Mouse (Mus musculus): ENCODE measurements at regions not wholly inside any gene's neighbourhood (a gene's known extent, or its start where the extent isn't known, plus 50 kb on each side); places are given as distances from the start of the nearest gene placed in this dataset.
A peak's percentile ranks its signal among the peaks of the same experiment; 100 is the strongest.

GRCm38 (mm10) chr2:172613891-172614391 lies 64.5 kb downstream of the Tfap2c start:
- DNase-seq, result no peak

GRCm38 (mm10) chr2:172615148-172615547 lies 65.8 kb downstream of the Tfap2c start:
- DNase-seq, result no peak

GRCm38 (mm10) chr2:172615582-172615981 lies 66.2 kb downstream of the Tfap2c start:
- DNase-seq, result no peak

GRCm38 (mm10) chr2:172619168-172619567 lies 69.8 kb downstream of the Tfap2c start:
- no peak for DNase-seq

GRCm38 (mm10) chr2:172620001-172620400 lies 70.6 kb downstream of the Tfap2c start:
- DNase-seq, result no peak

- DNase-seq, result no peak
These were observed 74.3 kb downstream of the Tfap2c start for GRCm38 (mm10) chr2:172623707-172624106.

- no peak for DNase-seq
These were observed 78.2 kb downstream of the Tfap2c start for GRCm38 (mm10) chr2:172627353-172628306.

- DNase-seq, result no peak
These were observed 80.9 kb downstream of the Tfap2c start for GRCm38 (mm10) chr2:172630333-172630732.

GRCm38 (mm10) chr2:172642616-172643015 lies 93.2 kb downstream of the Tfap2c start:
- no peak for DNase-seq

GRCm38 (mm10) chr2:172643860-172644259 lies 94.5 kb downstream of the Tfap2c start:
- peak; percentile 12 for DNase-seq

GRCm38 (mm10) chr2:172644451-172644850 lies 95.1 kb downstream of the Tfap2c start:
- no peak for DNase-seq

GRCm38 (mm10) chr2:172648072-172648471 lies 98.7 kb downstream of the Tfap2c start:
- DNase-seq, result no peak

- no peak for DNase-seq
These were observed 111.1 kb downstream of the Tfap2c start for GRCm38 (mm10) chr2:172660479-172660878.

GRCm38 (mm10) chr2:172660916-172661315 lies 111.5 kb downstream of the Tfap2c start:
- DNase-seq, result no peak

- DNase-seq, result no peak
These were observed 112.1 kb downstream of the Tfap2c start for GRCm38 (mm10) chr2:172661418-172661980.

GRCm38 (mm10) chr2:172662165-172662564 lies 112.8 kb downstream of the Tfap2c start:
- no peak for DNase-seq

- no peak for DNase-seq
These were observed 114.3 kb downstream of the Tfap2c start for GRCm38 (mm10) chr2:172663681-172664080.

- no peak for DNase-seq
These were observed 123.7 kb downstream of the Tfap2c start for GRCm38 (mm10) chr2:172673081-172673480.

- DNase-seq, result no peak
These were observed 125.2 kb downstream of the Tfap2c start for GRCm38 (mm10) chr2:172674641-172675040.

- DNase-seq, result no peak
These were observed 125.7 kb downstream of the Tfap2c start for GRCm38 (mm10) chr2:172675081-172675480.

- DNase-seq, result no peak
These were observed 140.8 kb downstream of the Tfap2c start for GRCm38 (mm10) chr2:172690196-172690595.

GRCm38 (mm10) chr2:172690931-172691651 lies 141.7 kb downstream of the Tfap2c start:
- no peak for DNase-seq

- no peak for DNase-seq
These were observed 149.6 kb downstream of the Tfap2c start for GRCm38 (mm10) chr2:172698961-172699360.
